ENCODE assay signal across 8 mouse cellular contexts in genomic region chr4:48124773-48125469, GRCm38 (mm10). TPM values are rescaled to one million over a fixed set of nuclear protein-coding genes. Genes with fewer than 3 reads are reported as not detected.
DNase-seq lines count a peak whose midpoint lies in the region; ATAC-seq and TF ChIP-seq lines count a peak whose summit lies in the region.

Gene Stx17, plus strand, starts transcription at chr4:48124915.

- TF ChIP-seq CTCF in thymus, adult 2 months (IDR thresholded peaks at IDR 0.05; ENCODE audit: borderline replicate concordance, control insufficient read depth, extremely low read depth, insufficient read depth, low read length, poor library complexity), result peak; percentile 10; the same call in 1 of the 2 replicates

- DNase-seq in Muller cell, postnatal 12 days (ENCODE audit: inconsistent ontology term), result peak; percentile 96
- peak; percentile 83 for DNase-seq in cerebellum, adult 9-10 months
- peak; percentile 89 for DNase-seq in hindbrain, embryonic 10.5 days (ENCODE audit: low spot score)
- peak; percentile 88 for DNase-seq in layer of hippocampus, adult 9-11 months
- peak; percentile 74 for DNase-seq in ovary, adult 18-20 months (ENCODE audit: low spot score)
- DNase-seq in thymus, adult 2 months, result peak; percentile 87

- peak within 1 kb of the TSS; percentile 93 for H3K27ac ChIP-seq in hindbrain, embryonic 10.5 days
- peak within 1 kb of the TSS; percentile 66 for H3K27ac ChIP-seq in lung, embryonic 16.5 days (ENCODE audit: low read length)
- H3K27ac ChIP-seq in thymus, adult 2 months (ENCODE audit: control insufficient read depth, insufficient read depth, low read length), result no peak within 1 kb of the TSS

- H3K36me3 ChIP-seq in hindbrain, embryonic 10.5 days, result no peaks in the 10 kb centered on the region
- H3K36me3 ChIP-seq in lung, embryonic 16.5 days (ENCODE audit: control insufficient read depth, insufficient read depth, low read length), result no peaks in the 10 kb centered on the region
- H3K36me3 ChIP-seq in thymus, adult 2 months (ENCODE audit: control insufficient read depth, insufficient read depth, low read length), result no peaks in the 10 kb centered on the region

- H3K27me3 ChIP-seq in hindbrain, embryonic 10.5 days (ENCODE audit: insufficient read depth, poor library complexity, severe bottlenecking), result peaks cover 3% of the 10 kb centered on the region; the same call in 1 of the 2 replicates
- H3K27me3 ChIP-seq in lung, embryonic 16.5 days (ENCODE audit: control insufficient read depth, insufficient read depth, low read depth, low read length), result no peaks in the 10 kb centered on the region; the same call in 1 of the 2 replicates
- H3K27me3 ChIP-seq in thymus, adult 2 months (ENCODE audit: control insufficient read depth, insufficient read depth, low read length), result no peaks in the 10 kb centered on the region

- TF ChIP-seq POLR2A in thymus, adult 2 months (IDR thresholded peaks at IDR 0.05; ENCODE audit: control insufficient read depth, extremely low read depth, insufficient read depth, low read length, poor library complexity), result peak; percentile 69

- H3K4me2 ChIP-seq in lung, embryonic 16.5 days (ENCODE audit: low read depth, low read length), result peak within 1 kb of the TSS; percentile 71

- peaks cover 11% of the 10 kb centered on the region; the same call in 1 of the 2 replicates for H3K4me1 ChIP-seq in hindbrain, embryonic 10.5 days (replicated peaks)
- peaks cover 4% of the 10 kb centered on the region; the same call in 1 of the 2 replicates for H3K4me1 ChIP-seq in lung, embryonic 16.5 days (replicated peaks; ENCODE audit: control insufficient read depth, insufficient read depth, low read length)
- peaks cover 2% of the 10 kb centered on the region; the same call in 1 of the 2 replicates for H3K4me1 ChIP-seq in thymus, adult 2 months (replicated peaks; ENCODE audit: control insufficient read depth, insufficient read depth, low read length)

- peak; percentile 99 for ATAC-seq in frontal cortex, adult (ENCODE audit: low TSS enrichment)
- peak; percentile 100 for ATAC-seq in lung, embryonic 16.5 days (ENCODE audit: low read depth)

- peak within 1 kb of the TSS; percentile 97 for H3K9ac ChIP-seq in lung, embryonic 16.5 days (ENCODE audit: low read length)

- H3K4me3 ChIP-seq in hindbrain, embryonic 10.5 days, result peak within 1 kb of the TSS; percentile 74
- H3K4me3 ChIP-seq in lung, embryonic 16.5 days (ENCODE audit: low read length), result peak within 1 kb of the TSS; percentile 89
- H3K4me3 ChIP-seq in thymus, adult 2 months (ENCODE audit: control insufficient read depth, insufficient read depth, low read length), result peak within 1 kb of the TSS; percentile 78

- WGBS in hindbrain, embryonic 10.5 days, result 1% methylated on average over 58 of the region's 58 CpGs
- WGBS in lung, embryonic 16.5 days, result 1% methylated on average over 57 of the region's 58 CpGs
- WGBS in thymus, adult 2 months, result 1% methylated on average over 58 of the region's 58 CpGs

- H3K9me3 ChIP-seq in hindbrain, embryonic 10.5 days, result no peaks in the 10 kb centered on the region
- H3K9me3 ChIP-seq in lung, embryonic 16.5 days (ENCODE audit: control insufficient read depth, low read length), result no peaks in the 10 kb centered on the region

RNA-seq across cellular contexts. Expression of gene Stx17, which starts in this region (rescaled TPM):
- polyA plus RNA-seq in hindbrain, embryonic 10.5 days (2016; fragmentation: Nextera tagmentation; extraction: Ambion mirVana), result 19.2 and 22.8 TPM in 2 replicates
- polyA plus RNA-seq in lung, embryonic 16.5 days (2015; fragmentation: Nextera tagmentation; extraction: Ambion mirVana), result 29.2 and 33.5 TPM in 2 replicates
- polyA plus RNA-seq in thymus, adult 2 months (2012; rRNA removed), result 4.2 and 4.8 TPM in 2 replicates
